Mouse (Mus musculus) liver, embryonic 13.5 days (tissue): ENCODE results near the gene Hoxd13. TPM values are rescaled to one million over a fixed set of nuclear protein-coding genes. Genes with fewer than 3 reads are reported as not detected.
A peak's percentile ranks its signal among the peaks of the same experiment; 100 is the strongest.

Experiments
- ATAC-seq: fragments of 200-750 bp; cut with Nextera tagmentation; 2 replicates; pipeline ENCODE4 v1.8.0; 2017; ENCODE audit warnings: low read depth, mild to moderate bottlenecking, moderate number of reproducible peaks, moderate library complexity
- DNase-seq: peaks from one replicate; pipeline ENCODE4 v3.0.0; 2022
- H3K27ac ChIP-seq: fragments of 300-500 bp; sonication (generic); 2 replicates; pipeline ENCODE4 v1.5.1; 2015; ENCODE audit warnings: moderate library complexity, mild to moderate bottlenecking, inconsistent platforms
- H3K27me3 ChIP-seq: fragments of 300-500 bp; sonication (generic); 2 replicates; pipeline ENCODE4 v1.6.1; 2015; ENCODE audit warnings: mild to moderate bottlenecking, inconsistent platforms
- H3K36me3 ChIP-seq: fragments of 300-500 bp; sonication (generic); 2 replicates; pipeline ENCODE4 v1.6.1; 2015; ENCODE audit warnings: mild to moderate bottlenecking, inconsistent platforms
- H3K4me1 ChIP-seq: fragments of 300-500 bp; sonication (generic); replicated peaks from 2 replicates; pipeline ENCODE4 v1.6.1; 2015; ENCODE audit warnings: inconsistent platforms
- H3K4me2 ChIP-seq: fragments of 300-500 bp; sonication (generic); 2 replicates; pipeline ENCODE4 v1.6.1; 2015; ENCODE audit warnings: inconsistent platforms, mild to moderate bottlenecking, moderate library complexity
- H3K4me3 ChIP-seq: fragments of 300-500 bp; sonication (generic); replicated peaks from 2 replicates; pipeline ENCODE4 v1.5.1; 2015; ENCODE audit warnings: mild to moderate bottlenecking, inconsistent platforms
- H3K9ac ChIP-seq: fragments of 300-500 bp; sonication (generic); 2 replicates; pipeline ENCODE4 v1.6.1; 2015; ENCODE audit warnings: mild to moderate bottlenecking, inconsistent platforms
- H3K9me3 ChIP-seq: fragments of 300-500 bp; sonication (generic); replicated peaks from 2 replicates; pipeline ENCODE4 v1.6.1; 2016; ENCODE audit warnings: inconsistent platforms
- WGBS: fragments of 180-500 bp; shearing (Covaris S2); methylation state at CpG from one replicate; pipeline ENCODE4 v1.1.7; 2015; ENCODE audit not compliant: insufficient replicate concordance; 5-methylcytosine and 5-hydroxymethylcytosine counted together
- polyA plus RNA-seq: library from polyadenylated mRNA; unstranded; fragments of >200 nt; fragmentation: Nextera tagmentation; extraction: Ambion mirVana; gene quantifications from 2 replicates; pipeline ENCODE4 v1.2.1, GENCODE M21; 2015

Hoxd13 gene
- polyA plus RNA-seq, 1 experiment from 2014 or later: not detected

GRCm38 (mm10) chr2:74666411-74666810 lies 1.7 kb upstream of the Hoxd13 start:
- 1% methylated on average over 7 of the region's 7 CpGs for WGBS
- no peak overlapping the region for H3K4me3 ChIP-seq
- H3K27ac ChIP-seq: no peak overlapping the region
- peaks cover 7% of the 10 kb centered on the region; the same call in 1 of the 2 replicates for H3K4me1 ChIP-seq
- ATAC-seq: no peak
- H3K9me3 ChIP-seq: no peaks in the 10 kb centered on the region
- H3K36me3 ChIP-seq: no peaks in the 10 kb centered on the region
- H3K4me2 ChIP-seq: no peak overlapping the region
- no peak for DNase-seq
- no peak overlapping the region for H3K9ac ChIP-seq
- peaks cover 99% of the 10 kb centered on the region for H3K27me3 ChIP-seq

GRCm38 (mm10) chr2:74667191-74667841 lies 794 bp upstream of the Hoxd13 start:
- no peaks in the 10 kb centered on the region for H3K9me3 ChIP-seq
- H3K4me3 ChIP-seq: no peak overlapping the region
- peaks cover 7% of the 10 kb centered on the region; the same call in 1 of the 2 replicates for H3K4me1 ChIP-seq
- no peak overlapping the region for H3K4me2 ChIP-seq
- no peak for DNase-seq
- H3K36me3 ChIP-seq: no peaks in the 10 kb centered on the region
- 3% methylated on average over 36 of the region's 36 CpGs for WGBS
- H3K9ac ChIP-seq: no peak overlapping the region
- peaks cover 99% of the 10 kb centered on the region for H3K27me3 ChIP-seq
- no peak for ATAC-seq
- H3K27ac ChIP-seq: no peak overlapping the region

DNA sequence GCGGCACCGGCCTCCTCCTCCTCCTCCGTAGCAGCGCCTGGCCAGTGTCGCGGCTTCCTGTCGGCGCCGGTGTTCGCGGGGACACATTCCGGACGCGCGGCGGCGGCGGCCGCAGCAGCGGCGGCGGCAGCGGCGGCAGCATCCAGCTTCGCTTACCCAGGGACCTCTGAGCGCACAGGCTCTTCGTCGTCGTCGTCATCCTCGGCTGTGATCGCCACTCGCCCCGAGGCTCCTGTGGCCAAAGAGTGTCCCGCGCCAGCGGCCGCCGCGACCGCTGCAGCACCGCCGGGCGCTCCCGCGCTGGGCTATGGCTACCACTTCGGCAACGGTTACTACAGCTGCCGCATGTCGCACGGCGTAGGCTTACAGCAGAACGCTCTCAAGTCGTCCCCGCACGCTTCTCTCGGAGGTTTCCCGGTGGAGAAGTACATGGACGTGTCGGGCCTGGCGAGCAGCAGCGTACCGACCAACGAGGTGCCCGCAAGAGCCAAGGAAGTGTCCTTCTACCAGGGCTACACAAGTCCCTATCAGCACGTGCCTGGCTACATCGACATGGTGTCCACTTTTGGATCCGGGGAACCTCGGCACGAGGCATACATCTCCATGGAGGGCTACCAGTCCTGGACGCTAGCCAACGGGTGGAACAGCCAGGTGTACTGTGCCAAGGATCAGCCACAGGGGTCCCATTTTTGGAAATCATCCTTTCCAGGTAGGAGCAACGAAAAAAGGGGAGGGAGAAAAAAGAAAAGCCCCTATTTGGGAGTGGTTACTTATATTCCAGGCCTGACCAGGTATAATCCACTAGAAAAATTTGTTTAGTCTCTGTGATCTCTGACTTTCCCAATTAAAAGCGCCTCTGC lies 490 bp downstream of the Hoxd13 start:
- Histone ChIP-seq H3K27me3 (peaks cover 99% of the 10 kb centered on the region), H3K4me1 (peaks cover 7% of the 10 kb centered on the region; the same call in 1 of the 2 replicates), H3K36me3 (no peaks in the 10 kb centered on the region), H3K4me2 (peak overlapping the region; percentile 52), H3K9ac (no peak overlapping the region), H3K9me3 (no peaks in the 10 kb centered on the region), H3K4me3 (peak overlapping the region; percentile 44), H3K27ac (no peak overlapping the region)
- 1% methylated on average over 69 of the region's 74 CpGs for WGBS
- ATAC-seq: no peak
- DNase-seq: no peak

DNA sequence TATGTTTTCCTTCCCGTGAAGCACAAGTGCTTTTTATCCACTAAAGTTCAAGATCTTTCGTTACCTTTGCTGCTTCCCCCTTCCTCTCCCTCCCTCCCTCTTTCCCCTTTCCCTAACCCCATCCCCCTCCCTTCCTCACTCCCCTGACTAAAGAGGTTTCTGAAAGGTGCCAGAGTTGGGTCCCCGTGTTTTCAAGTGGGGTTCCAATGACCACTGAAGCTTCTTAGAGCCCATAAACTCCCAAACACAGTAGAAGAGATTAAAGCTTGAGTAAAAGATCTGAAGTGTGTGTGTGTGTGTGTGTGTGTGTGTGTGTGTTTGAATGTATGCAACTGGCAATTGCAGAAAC lies 1.1 kb downstream of the Hoxd13 start:
- H3K9ac ChIP-seq: no peak overlapping the region
- DNase-seq: no peak
- no peak for ATAC-seq
- peaks cover 7% of the 10 kb centered on the region; the same call in 1 of the 2 replicates for H3K4me1 ChIP-seq
- H3K36me3 ChIP-seq: no peaks in the 10 kb centered on the region
- H3K27me3 ChIP-seq: peaks cover 99% of the 10 kb centered on the region
- H3K9me3 ChIP-seq: no peaks in the 10 kb centered on the region
- H3K4me3 ChIP-seq: no peak overlapping the region
- no peak overlapping the region for H3K27ac ChIP-seq
- H3K4me2 ChIP-seq: no peak overlapping the region
- WGBS: 1% methylated on average over 3 of the region's 3 CpGs

DNA sequence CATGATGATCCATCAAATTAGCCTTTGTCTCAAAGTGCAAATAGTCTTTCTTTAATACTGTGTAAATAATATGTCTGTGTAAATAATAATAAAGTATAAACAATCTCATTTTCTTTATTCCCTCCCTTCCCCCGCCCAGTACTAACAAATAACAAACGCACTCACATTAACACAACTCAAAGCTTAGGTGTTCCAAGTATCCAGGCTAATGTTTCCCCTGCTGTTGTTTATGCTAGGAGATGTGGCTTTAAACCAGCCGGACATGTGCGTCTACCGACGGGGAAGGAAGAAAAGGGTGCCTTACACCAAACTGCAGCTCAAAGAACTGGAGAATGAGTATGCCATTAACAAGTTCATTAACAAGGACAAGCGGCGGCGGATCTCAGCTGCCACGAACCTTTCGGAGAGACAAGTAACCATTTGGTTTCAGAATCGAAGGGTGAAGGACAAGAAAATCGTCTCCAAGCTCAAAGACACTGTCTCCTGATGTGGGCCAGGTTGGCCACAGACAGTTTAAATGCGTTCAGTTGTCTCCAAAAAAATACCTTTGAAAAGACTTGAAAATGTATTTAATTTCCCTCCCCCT lies 1.6 kb downstream of the Hoxd13 start:
- DNase-seq: no peak
- Histone ChIP-seq H3K9me3 (no peaks in the 10 kb centered on the region), H3K4me3 (no peak overlapping the region), H3K4me1 (peaks cover 7% of the 10 kb centered on the region; the same call in 1 of the 2 replicates), H3K27me3 (peaks cover 99% of the 10 kb centered on the region), H3K36me3 (no peaks in the 10 kb centered on the region), H3K27ac (no peak overlapping the region), H3K9ac (no peak overlapping the region), H3K4me2 (no peak overlapping the region)
- ATAC-seq: no peak
- 3% methylated on average over 14 of the region's 14 CpGs for WGBS

DNA sequence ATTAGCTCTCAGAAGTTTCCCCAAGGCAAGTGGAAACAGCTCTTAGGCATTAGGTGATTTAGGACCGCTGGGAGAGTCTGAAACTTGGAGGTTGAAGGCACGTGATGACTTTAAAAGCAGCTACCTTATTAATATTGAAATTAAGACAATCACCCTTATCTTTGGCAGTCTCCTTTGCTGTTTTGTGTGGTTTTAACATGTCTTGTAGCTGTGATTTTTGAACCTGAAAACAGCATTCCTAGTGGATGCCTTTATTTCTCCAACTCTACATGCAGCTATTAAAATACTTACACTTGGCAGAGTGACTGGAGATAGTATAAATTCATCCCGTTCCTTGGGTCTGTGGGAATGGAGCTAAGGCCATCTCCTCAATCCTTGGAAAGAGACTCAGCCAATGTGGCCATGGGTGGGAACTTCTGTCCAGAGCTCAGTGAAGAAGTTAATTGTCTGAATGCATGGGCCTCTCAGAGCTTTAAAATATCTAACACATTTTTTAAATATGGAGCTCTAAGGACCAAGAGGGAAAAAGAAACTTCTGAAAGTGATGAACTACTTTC lies 2.6 kb downstream of the Hoxd13 start:
- Histone ChIP-seq H3K9me3 (no peaks in the 10 kb centered on the region), H3K27ac (no peak overlapping the region), H3K4me3 (no peak overlapping the region), H3K4me1 (peaks cover 7% of the 10 kb centered on the region; the same call in 1 of the 2 replicates), H3K27me3 (peaks cover 100% of the 10 kb centered on the region), H3K4me2 (no peak overlapping the region), H3K36me3 (no peaks in the 10 kb centered on the region), H3K9ac (no peak overlapping the region)
- WGBS: 1% methylated on average over 3 of the region's 3 CpGs
- DNase-seq (no peak), ATAC-seq (no peak)

DNA sequence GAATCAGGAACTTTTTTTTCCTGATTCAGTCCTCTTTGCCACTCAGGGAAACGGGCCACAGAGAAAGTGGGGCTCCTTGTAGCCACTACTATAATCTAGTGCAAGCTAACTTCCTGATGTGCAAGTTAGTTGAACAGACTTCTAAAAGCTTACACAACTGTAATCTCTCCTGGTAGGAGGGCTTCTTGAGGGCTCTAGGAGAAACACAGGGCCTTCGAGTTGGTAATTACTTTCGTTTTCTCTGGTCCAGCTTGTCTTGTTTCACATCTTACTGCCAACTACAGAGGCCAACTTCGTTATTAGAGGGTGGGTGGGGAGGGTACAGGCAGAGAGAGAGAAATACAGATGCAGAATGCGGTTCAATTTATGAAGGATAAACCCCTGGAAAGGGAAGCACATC lies 3.7 kb downstream of the Hoxd13 start:
- ATAC-seq (no peak), DNase-seq (no peak)
- Histone ChIP-seq H3K4me3 (no peak overlapping the region), H3K36me3 (no peaks in the 10 kb centered on the region), H3K9me3 (no peaks in the 10 kb centered on the region), H3K4me2 (0 out of 2 replicates have a peak overlapping the region, but pooled peaks have one; percentile 8), H3K27me3 (peaks cover 100% of the 10 kb centered on the region), H3K9ac (no peak overlapping the region), H3K27ac (no peak overlapping the region), H3K4me1 (peaks cover 7% of the 10 kb centered on the region; the same call in 1 of the 2 replicates)
- WGBS: 4% methylated on average over 5 of the region's 5 CpGs

DNA sequence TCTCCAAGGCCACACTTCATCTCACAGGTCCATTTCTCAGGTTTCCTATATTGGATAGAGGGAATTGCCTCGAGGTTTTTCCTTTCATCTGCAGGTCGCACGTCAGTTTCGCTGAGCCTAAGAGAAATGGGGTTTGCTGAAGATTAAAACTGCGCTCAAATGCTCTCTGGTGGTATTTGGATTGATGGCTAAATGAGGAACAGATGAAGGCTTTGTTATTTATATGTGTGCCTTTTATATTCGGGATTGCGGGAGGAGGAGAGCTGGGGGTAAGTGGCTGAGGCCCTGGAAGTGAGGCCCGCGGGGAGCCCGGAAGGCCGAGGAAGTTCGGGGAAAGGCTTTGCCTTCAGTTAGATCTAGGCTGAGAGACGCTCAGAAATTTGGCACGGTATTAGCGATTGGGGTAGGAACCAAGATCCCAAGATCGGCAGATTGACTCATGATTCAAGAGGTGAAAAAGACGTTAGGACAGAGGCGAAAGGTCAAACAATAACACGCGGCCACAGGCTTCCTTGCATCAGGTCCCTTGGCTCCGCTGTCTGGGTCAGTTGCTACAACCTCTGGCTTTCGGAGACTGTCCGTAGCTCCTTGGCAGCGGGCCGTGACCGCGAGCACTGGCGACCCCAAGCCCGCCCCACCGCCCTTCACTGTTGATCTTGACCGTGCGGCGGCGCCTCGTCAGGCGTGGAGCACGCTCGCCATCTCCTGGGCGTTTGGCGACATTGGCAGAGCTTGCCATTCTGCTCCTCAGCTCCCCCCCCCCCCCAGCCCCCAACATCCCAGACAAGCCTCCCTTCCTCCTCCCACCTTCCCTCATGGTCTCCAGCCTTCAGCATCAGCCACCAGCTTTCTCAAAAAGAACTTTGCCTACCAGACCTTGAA lies 4.6 kb downstream of the Hoxd13 start:
- no peaks in the 10 kb centered on the region for H3K36me3 ChIP-seq
- H3K9ac ChIP-seq: no peak overlapping the region
- H3K9me3 ChIP-seq: no peaks in the 10 kb centered on the region
- peak overlapping the region; percentile 55 for H3K4me2 ChIP-seq
- no peak overlapping the region for H3K27ac ChIP-seq
- peaks cover 6% of the 10 kb centered on the region; the same call in 1 of the 2 replicates for H3K4me1 ChIP-seq
- peaks cover 100% of the 10 kb centered on the region for H3K27me3 ChIP-seq
- H3K4me3 ChIP-seq: peak overlapping the region; percentile 37
- ATAC-seq (no peak), DNase-seq (no peak)
- 1% methylated on average over 40 of the region's 40 CpGs for whole genome bisulfite sequencing

DNA sequence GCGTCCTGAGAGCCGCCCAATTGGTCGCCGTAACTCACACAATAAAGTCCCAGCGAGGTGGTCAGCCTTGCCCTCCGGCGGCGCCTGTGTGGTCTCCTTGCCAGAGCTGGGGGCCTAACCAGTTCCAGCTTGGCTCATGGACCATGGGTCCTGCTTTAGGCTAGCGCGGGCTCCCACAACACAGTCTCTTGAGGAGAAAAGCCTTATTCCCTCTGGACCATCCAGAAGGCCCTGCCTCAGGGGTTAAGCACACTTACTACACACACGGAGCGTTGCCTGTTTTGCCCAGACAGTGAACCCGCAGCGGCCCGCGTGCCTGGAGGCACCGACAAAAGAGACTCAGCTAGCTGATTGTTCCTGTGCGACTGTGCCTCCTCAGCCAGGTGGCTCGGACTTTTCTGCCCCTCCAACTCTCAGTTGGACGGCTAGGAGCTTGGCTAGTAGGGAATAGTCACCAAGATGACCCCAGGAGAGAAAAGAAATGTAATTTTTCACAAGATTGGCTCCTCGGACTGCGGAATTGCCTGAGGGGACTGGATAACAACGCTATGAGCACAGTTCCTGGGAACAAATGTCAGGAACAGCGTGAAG lies 5.8 kb downstream of the Hoxd13 start:
- Histone ChIP-seq H3K27me3 (peaks cover 100% of the 10 kb centered on the region), H3K4me3 (no peak overlapping the region), H3K9ac (no peak overlapping the region), H3K4me2 (no peak overlapping the region), H3K4me1 (no peaks in the 10 kb centered on the region; the same call in 1 of the 2 replicates), H3K27ac (no peak overlapping the region), H3K9me3 (no peaks in the 10 kb centered on the region), H3K36me3 (no peaks in the 10 kb centered on the region)
- WGBS: 2% methylated on average over 24 of the region's 24 CpGs
- no peak for ATAC-seq
- DNase-seq: no peak

DNA sequence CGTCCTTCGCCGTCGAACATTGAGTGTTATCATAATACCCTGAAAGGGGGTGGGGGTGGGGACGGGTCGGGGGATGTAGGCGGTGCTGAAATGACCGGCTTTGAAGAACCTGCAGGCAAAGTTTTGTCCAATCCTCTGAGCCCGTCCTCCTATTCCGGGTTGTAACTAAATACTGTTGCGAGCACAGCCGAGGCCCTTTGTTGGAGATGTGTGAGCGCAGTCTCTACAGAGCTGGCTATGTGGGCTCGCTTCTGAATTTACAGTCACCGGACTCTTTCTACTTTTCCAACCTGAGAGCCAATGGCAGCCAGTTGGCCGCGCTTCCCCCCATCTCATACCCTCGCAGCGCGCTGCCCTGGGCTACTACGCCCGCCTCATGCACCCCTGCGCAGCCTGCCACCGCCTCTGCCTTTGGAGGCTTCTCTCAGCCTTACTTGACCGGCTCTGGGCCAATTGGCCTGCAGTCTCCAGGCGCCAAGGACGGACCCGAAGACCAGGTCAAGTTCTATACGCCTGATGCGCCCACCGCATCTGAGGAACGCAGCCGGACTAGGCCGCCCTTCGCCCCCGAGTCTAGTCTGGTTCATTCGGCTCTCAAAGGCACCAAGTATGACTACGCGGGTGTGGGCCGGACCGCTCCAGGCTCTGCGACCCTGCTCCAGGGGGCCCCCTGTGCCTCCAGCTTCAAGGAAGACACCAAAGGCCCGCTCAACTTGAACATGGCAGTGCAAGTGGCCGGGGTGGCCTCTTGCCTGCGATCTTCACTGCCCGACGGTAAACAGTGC lies 7.0 kb downstream of the Hoxd13 start, which contains the start of gene Hoxd12:
TSS of gene Hoxd12 (plus strand) at position 133 of the 785 bp plus-strand sequence.
- Histone ChIP-seq H3K4me2 (no peak within 1 kb of the TSS), H3K27me3 (peaks cover 100% of the 10 kb centered on the region), H3K36me3 (no peaks in the 10 kb centered on the region), H3K9ac (no peak within 1 kb of the TSS), H3K4me3 (no peak within 1 kb of the TSS), H3K9me3 (no peaks in the 10 kb centered on the region), H3K27ac (no peak within 1 kb of the TSS), H3K4me1 (peaks cover 3% of the 10 kb centered on the region; the same call in 1 of the 2 replicates)
- WGBS: 5% methylated on average over 47 of the region's 47 CpGs
- ATAC-seq (no peak), DNase-seq (no peak)
